Mouse (Mus musculus): ENCODE measurements around the gene Gatc. TPM values are rescaled to one million over a fixed set of nuclear protein-coding genes. Genes with fewer than 3 reads are reported as not detected.

The Gatc gene
- polyA plus RNA-seq, 2 experiments from 2014 or later: 11.3 to 12.0 TPM

Other genes starting within 250 kb of the Gatc start
- 10 to 100 TPM; 11.7 to 19.1 TPM for gene Gm10401, start 242.9 kb downstream of the Gatc start, polyA plus RNA-seq (2017; shearing (Covaris generic))
- 10 to 100 TPM; 14.7 to 24.1 TPM for gene Acads, start 221.8 kb downstream of the Gatc start, polyA plus RNA-seq (2017; shearing (Covaris generic))
- 10 to 100 TPM; 18.3 to 19.0 TPM for gene Unc119b, start 206.2 kb downstream of the Gatc start, polyA plus RNA-seq (2017; shearing (Covaris generic))
- 10 to 100 TPM; 26.8 to 37.1 TPM for gene Mlec, start 183.0 kb downstream of the Gatc start, polyA plus RNA-seq (2017; shearing (Covaris generic))
- gene Cabp1, start 146.8 kb downstream of the Gatc start, polyA plus RNA-seq (2017; shearing (Covaris generic)): under 1 TPM in 1 of 2 experiments, not detected in 1; 0.54 TPM
- gene Pop5, start 105.3 kb downstream of the Gatc start, polyA plus RNA-seq (2017; shearing (Covaris generic)): 100 to 1,000 TPM; 122 to 135 TPM
- 10 to 100 TPM; 30.8 to 33.1 TPM for gene Rnf10, start 68.3 kb downstream of the Gatc start, polyA plus RNA-seq (2017; shearing (Covaris generic))
- gene Coq5, start 61.5 kb downstream of the Gatc start, polyA plus RNA-seq (2017; shearing (Covaris generic)): 10 to 100 TPM; 27.2 to 34.4 TPM
- 100 to 1,000 TPM; 459 to 496 TPM for gene Dynll1, start 40.2 kb downstream of the Gatc start, polyA plus RNA-seq (2017; shearing (Covaris generic))
- gene Srsf9, start 14.0 kb downstream of the Gatc start, polyA plus RNA-seq (2017; shearing (Covaris generic)): 10 to 100 TPM; 17.9 to 23.8 TPM
- gene Triap1, start within 50 bp of the Gatc start, polyA plus RNA-seq (2017; shearing (Covaris generic)): 10 to 100 TPM; 42.3 to 45.6 TPM
- gene Cox6a1, start 7.8 kb upstream of the Gatc start, polyA plus RNA-seq (2017; shearing (Covaris generic)): 100 to 1,000 TPM; 589 to 624 TPM
- not detected for gene Msi1, start 88.4 kb upstream of the Gatc start, polyA plus RNA-seq (2017; shearing (Covaris generic))
- gene Pla2g1b, start 125.1 kb upstream of the Gatc start, polyA plus RNA-seq (2017; shearing (Covaris generic)): not detected
- gene Sirt4, start 143.5 kb upstream of the Gatc start, polyA plus RNA-seq (2017; shearing (Covaris generic)): 10 to 100 TPM; 10.4 to 14.9 TPM
- gene Pxn, start 165.5 kb upstream of the Gatc start, polyA plus RNA-seq (2017; shearing (Covaris generic)): 10 to 100 TPM; 14.5 to 21.0 TPM
- gene Rplp0, start 218.3 kb upstream of the Gatc start, polyA plus RNA-seq (2017; shearing (Covaris generic)): 1,000 to 10,000 TPM; 4,414 to 4,537 TPM
- gene Gcn1l1, start 224.1 kb upstream of the Gatc start, polyA plus RNA-seq (2017; shearing (Covaris generic)): 10 to 100 TPM; 22.2 to 30.6 TPM

All from activated CD4-positive, CD25-positive, alpha-beta regulatory T cell, adult 4 months (primary cell).